Mouse (Mus musculus) midbrain, embryonic 13.5 days (tissue): ENCODE measurements around the gene Fabp1. TPM values are rescaled to one million over a fixed set of nuclear protein-coding genes. Genes with fewer than 3 reads are reported as not detected.

Source experiments
- ATAC-seq: fragments of 200-750 bp; cut with Nextera tagmentation; 2 replicates; pipeline ENCODE4 v1.8.0; 2017; ENCODE audit warnings: mild to moderate bottlenecking, moderate TSS enrichment, moderate library complexity
- H3K27ac ChIP-seq: fragments of 300-500 bp; sonication (generic); 2 replicates; pipeline ENCODE4 v1.5.1; 2015; ENCODE audit warnings: inconsistent platforms, mild to moderate bottlenecking, moderate library complexity
- H3K27me3 ChIP-seq: fragments of 300-500 bp; sonication (generic); 2 replicates; pipeline ENCODE4 v1.6.1; 2015; ENCODE audit warnings: mild to moderate bottlenecking, inconsistent platforms
- H3K36me3 ChIP-seq: fragments of 300-500 bp; sonication (generic); 2 replicates; pipeline ENCODE4 v1.6.1; 2015; ENCODE audit warnings: mild to moderate bottlenecking, inconsistent platforms
- H3K4me1 ChIP-seq: fragments of 300-500 bp; sonication (generic); replicated peaks from 2 replicates; pipeline ENCODE4 v1.6.1; 2015; ENCODE audit warnings: inconsistent platforms
- H3K4me2 ChIP-seq: fragments of 300-500 bp; sonication (generic); replicated peaks from 2 replicates; pipeline ENCODE4 v1.6.1; 2015; ENCODE audit warnings: moderate library complexity, mild to moderate bottlenecking, inconsistent platforms
- H3K4me3 ChIP-seq: fragments of 300-500 bp; sonication (generic); replicated peaks from 2 replicates; pipeline ENCODE4 v1.5.1; 2015; ENCODE audit warnings: mild to moderate bottlenecking, inconsistent platforms
- H3K9ac ChIP-seq: fragments of 300-500 bp; sonication (generic); replicated peaks from 2 replicates; pipeline ENCODE4 v1.6.1; 2015; ENCODE audit warnings: mild to moderate bottlenecking, inconsistent platforms
- H3K9me3 ChIP-seq: fragments of 300-500 bp; sonication (generic); 2 replicates; pipeline ENCODE4 v1.6.1; 2016; ENCODE audit warnings: mild to moderate bottlenecking, inconsistent platforms
- WGBS: fragments of 180-500 bp; shearing (Covaris S2); methylation state at CpG from one replicate; pipeline ENCODE4 v1.1.7; 2015; 5-methylcytosine and 5-hydroxymethylcytosine counted together
- polyA plus RNA-seq: library from polyadenylated mRNA; unstranded; fragments of >200 nt; fragmentation: Nextera tagmentation; extraction: Ambion mirVana; gene quantifications from 2 replicates; pipeline ENCODE4 v1.2.1, GENCODE M21; 2015

Gene Fabp1
- polyA plus RNA-seq, 1 experiment from 2014 or later = not detected

DNA sequence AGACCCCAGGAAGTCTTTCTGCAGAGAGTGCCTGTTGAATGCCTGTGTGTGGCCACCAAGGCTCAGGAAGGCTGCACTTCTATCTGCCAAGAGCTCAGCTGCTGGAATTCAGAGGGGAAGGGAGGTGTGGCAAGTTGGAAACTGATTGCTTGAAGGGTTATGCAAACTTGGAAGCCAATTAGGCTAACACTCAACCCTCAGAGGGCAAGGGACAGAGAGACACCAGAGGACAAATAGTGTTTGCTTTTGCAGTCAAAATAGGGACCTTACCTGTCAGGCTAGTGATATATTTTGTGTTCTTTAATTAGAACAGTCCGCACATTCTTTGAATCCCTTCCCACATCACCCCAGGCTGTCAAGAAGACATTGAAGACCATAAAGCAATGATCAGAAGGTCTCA lies 10.0 kb upstream of the Fabp1 start:
- H3K4me3 ChIP-seq = no peak overlapping the region
- H3K9me3 ChIP-seq = no peaks in the 10 kb centered on the region
- no peaks in the 10 kb centered on the region for H3K27me3 ChIP-seq
- no peak overlapping the region for H3K9ac ChIP-seq
- no peak overlapping the region for H3K4me2 ChIP-seq
- H3K4me1 ChIP-seq = no peaks in the 10 kb centered on the region
- H3K36me3 ChIP-seq = no peaks in the 10 kb centered on the region
- WGBS = 84% methylated on average over 1 of the region's 1 CpGs
- H3K27ac ChIP-seq = no peak overlapping the region
- ATAC-seq = no peak

- Histone ChIP-seq H3K27me3 (no peaks in the 10 kb centered on the region), H3K9ac (no peak overlapping the region), H3K36me3 (no peaks in the 10 kb centered on the region), H3K4me2 (no peak overlapping the region), H3K4me3 (no peak overlapping the region), H3K27ac (no peak overlapping the region), H3K4me1 (no peaks in the 10 kb centered on the region), H3K9me3 (no peaks in the 10 kb centered on the region)
- ATAC-seq = no peak
- WGBS = 93% methylated on average over 2 of the region's 2 CpGs
Measured at GRCm38 (mm10) chr6:71190501-71190900, 9.1 kb upstream of the Fabp1 start.

GRCm38 (mm10) chr6:71193151-71193740 lies 6.4 kb upstream of the Fabp1 start:
- H3K4me1 ChIP-seq = no peaks in the 10 kb centered on the region
- H3K4me3 ChIP-seq = no peak overlapping the region
- ATAC-seq = no peak
- no peak overlapping the region for H3K9ac ChIP-seq
- no peaks in the 10 kb centered on the region for H3K36me3 ChIP-seq
- no peak overlapping the region for H3K27ac ChIP-seq
- H3K9me3 ChIP-seq = no peaks in the 10 kb centered on the region
- WGBS = 85% methylated on average over 6 of the region's 6 CpGs
- no peak overlapping the region for H3K4me2 ChIP-seq
- H3K27me3 ChIP-seq = no peaks in the 10 kb centered on the region

- Histone ChIP-seq H3K4me3 (no peak overlapping the region), H3K9me3 (no peaks in the 10 kb centered on the region), H3K36me3 (no peaks in the 10 kb centered on the region), H3K4me2 (no peak overlapping the region), H3K27ac (no peak overlapping the region), H3K9ac (no peak overlapping the region), H3K4me1 (no peaks in the 10 kb centered on the region), H3K27me3 (no peaks in the 10 kb centered on the region)
- no peak for ATAC-seq
Measured at GRCm38 (mm10) chr6:71196107-71196506, 3.5 kb upstream of the Fabp1 start.

DNA sequence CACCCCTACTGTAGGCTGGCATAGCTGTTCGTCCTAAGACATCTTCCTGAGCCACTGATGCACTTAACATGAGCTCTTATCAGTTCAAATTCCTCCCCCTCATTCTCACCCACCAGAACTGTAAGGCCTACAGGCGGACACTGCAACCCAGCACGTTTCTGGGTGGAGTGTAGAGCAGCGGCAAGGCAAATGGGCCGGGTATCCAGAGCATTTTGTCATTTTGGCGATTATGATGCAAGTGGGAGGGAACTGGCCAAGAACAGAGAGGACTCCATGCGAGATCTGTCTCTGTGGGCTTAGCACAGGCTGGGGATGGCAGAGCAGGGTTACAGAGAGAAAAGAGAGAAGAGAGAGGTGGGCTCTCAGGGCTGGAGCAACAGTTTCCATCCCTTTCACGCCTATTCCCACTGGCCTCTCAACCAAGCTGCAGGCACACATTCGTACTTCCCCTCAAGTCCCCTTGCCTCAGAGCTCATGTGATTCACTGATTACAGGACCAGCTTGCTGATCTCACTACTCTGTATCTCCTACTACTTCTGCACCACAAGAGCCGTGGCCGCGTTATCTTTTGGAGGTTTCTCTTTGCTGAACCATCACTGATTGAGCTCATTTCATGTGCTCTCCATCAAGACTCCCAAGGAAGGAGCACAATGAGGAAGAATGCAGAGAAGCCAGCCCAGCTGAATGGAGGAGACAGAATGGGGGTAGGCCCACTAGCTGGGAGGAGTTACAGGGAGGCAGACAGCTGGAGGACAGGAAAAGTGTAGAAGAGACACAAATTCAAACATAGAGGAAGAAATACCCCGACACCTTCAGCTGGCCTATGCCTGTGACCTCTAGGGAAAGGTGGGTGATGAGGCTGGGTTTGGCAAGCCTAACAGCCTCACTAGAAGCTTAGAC lies 1.7 kb upstream of the Fabp1 start:
- Histone ChIP-seq H3K36me3 (no peaks in the 10 kb centered on the region), H3K4me3 (no peak overlapping the region), H3K9me3 (no peaks in the 10 kb centered on the region), H3K4me1 (no peaks in the 10 kb centered on the region), H3K27me3 (no peaks in the 10 kb centered on the region), H3K4me2 (no peak overlapping the region), H3K9ac (no peak overlapping the region), H3K27ac (no peak overlapping the region)
- ATAC-seq = no peak
- 89% methylated on average over 13 of the region's 13 CpGs for WGBS

DNA sequence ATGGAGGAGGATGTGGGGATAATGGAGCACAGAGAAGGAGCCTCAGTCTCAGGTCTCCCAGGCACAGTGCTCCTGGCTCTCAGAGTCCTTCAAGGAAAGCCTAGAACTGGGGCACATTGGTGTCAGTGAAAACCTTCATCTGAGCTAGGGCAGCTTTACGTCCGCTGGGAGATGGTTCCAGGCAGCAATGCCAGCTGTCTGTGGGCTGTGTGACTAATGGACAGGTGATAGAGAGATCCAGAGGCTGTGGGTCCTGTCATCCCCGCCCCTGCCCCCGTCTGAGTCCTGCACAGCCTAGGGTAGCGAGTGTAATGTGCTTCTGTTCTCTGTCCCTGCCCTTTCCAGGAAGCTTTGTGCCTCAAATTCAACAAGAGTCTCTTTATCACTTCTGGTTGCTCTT lies 2.3 kb downstream of the Fabp1 start:
- WGBS = 64% methylated on average over 5 of the region's 5 CpGs
- no peak overlapping the region for H3K4me2 ChIP-seq
- H3K27ac ChIP-seq = no peak overlapping the region
- H3K27me3 ChIP-seq = no peaks in the 10 kb centered on the region
- ATAC-seq = no peak
- no peaks in the 10 kb centered on the region for H3K36me3 ChIP-seq
- H3K9ac ChIP-seq = no peak overlapping the region
- H3K9me3 ChIP-seq = no peaks in the 10 kb centered on the region
- H3K4me3 ChIP-seq = no peak overlapping the region
- H3K4me1 ChIP-seq = no peaks in the 10 kb centered on the region

DNA sequence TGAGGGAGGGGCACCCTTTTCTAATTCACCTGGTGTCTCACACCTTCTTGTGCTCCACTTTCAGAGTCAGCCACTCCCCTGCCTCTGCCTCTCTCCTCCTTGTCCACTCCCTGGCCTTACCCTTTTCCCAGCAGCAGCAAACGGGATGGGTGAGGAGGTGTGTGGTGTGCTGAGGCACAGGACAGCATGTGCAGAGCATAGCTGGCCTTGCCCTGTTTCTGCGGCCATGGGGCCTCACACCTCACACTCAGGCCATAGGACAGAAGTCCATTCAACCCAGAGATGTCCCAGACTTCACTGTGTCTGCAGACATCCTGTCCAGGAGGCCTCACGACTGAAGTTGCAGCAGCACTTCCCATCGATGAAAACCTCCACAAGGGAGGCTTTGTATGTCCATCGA lies 4.0 kb downstream of the Fabp1 start:
- WGBS = 93% methylated on average over 5 of the region's 5 CpGs
- Histone ChIP-seq H3K27ac (no peak overlapping the region), H3K4me1 (no peaks in the 10 kb centered on the region), H3K4me3 (no peak overlapping the region), H3K4me2 (no peak overlapping the region), H3K36me3 (no peaks in the 10 kb centered on the region), H3K9me3 (no peaks in the 10 kb centered on the region), H3K27me3 (no peaks in the 10 kb centered on the region), H3K9ac (no peak overlapping the region)
- ATAC-seq = no peak

DNA sequence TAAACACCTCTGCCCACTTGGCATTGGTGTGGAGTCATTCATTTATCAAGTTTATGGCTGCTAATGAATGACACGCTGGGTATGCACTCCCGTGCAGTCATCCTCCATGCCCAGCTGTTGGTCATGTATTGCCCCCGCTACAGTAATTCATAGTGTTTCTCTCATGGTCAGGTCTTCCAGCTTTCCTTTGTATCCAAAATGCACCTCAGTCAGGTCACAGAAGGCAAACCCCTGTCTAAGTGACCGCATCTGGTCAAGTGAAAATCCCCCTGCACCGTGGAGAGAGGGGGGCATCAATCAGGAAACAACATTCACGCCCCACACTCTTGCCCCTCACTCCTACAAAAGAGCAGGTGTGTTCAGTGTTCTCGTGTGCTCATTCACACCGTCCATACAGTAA lies 4.5 kb downstream of the Fabp1 start:
- no peak for ATAC-seq
- Histone ChIP-seq H3K27me3 (no peaks in the 10 kb centered on the region), H3K36me3 (no peaks in the 10 kb centered on the region), H3K4me3 (no peak overlapping the region), H3K4me2 (no peak overlapping the region), H3K27ac (no peak overlapping the region), H3K9ac (no peak overlapping the region), H3K4me1 (no peaks in the 10 kb centered on the region), H3K9me3 (no peaks in the 10 kb centered on the region)
- WGBS = 94% methylated on average over 8 of the region's 8 CpGs

GRCm38 (mm10) chr6:71208691-71209090 lies 9.1 kb downstream of the Fabp1 start:
- no peaks in the 10 kb centered on the region for H3K9me3 ChIP-seq
- H3K4me1 ChIP-seq = no peaks in the 10 kb centered on the region
- H3K9ac ChIP-seq = no peak overlapping the region
- H3K4me2 ChIP-seq = no peak overlapping the region
- 93% methylated on average over 2 of the region's 2 CpGs for WGBS
- no peak overlapping the region for H3K27ac ChIP-seq
- no peak overlapping the region for H3K4me3 ChIP-seq
- no peak for ATAC-seq
- H3K27me3 ChIP-seq = no peaks in the 10 kb centered on the region
- H3K36me3 ChIP-seq = no peaks in the 10 kb centered on the region

GRCm38 (mm10) chr6:71211917-71212316 lies 12.3 kb downstream of the Fabp1 start:
- no peak for ATAC-seq
- Histone ChIP-seq H3K36me3 (no peaks in the 10 kb centered on the region), H3K27me3 (no peaks in the 10 kb centered on the region), H3K4me3 (no peak overlapping the region), H3K4me1 (no peaks in the 10 kb centered on the region), H3K4me2 (no peak overlapping the region), H3K9me3 (no peaks in the 10 kb centered on the region), H3K9ac (no peak overlapping the region), H3K27ac (no peak overlapping the region)
- 62% methylated on average over 7 of the region's 7 CpGs for WGBS

GRCm38 (mm10) chr6:71212471-71212870 lies 12.8 kb downstream of the Fabp1 start:
- Histone ChIP-seq H3K27ac (no peak overlapping the region), H3K4me2 (no peak overlapping the region), H3K4me1 (no peaks in the 10 kb centered on the region), H3K27me3 (no peaks in the 10 kb centered on the region), H3K4me3 (no peak overlapping the region), H3K9ac (no peak overlapping the region), H3K9me3 (no peaks in the 10 kb centered on the region), H3K36me3 (no peaks in the 10 kb centered on the region)
- 96% methylated on average over 3 of the region's 3 CpGs for WGBS
- no peak for ATAC-seq

DNA sequence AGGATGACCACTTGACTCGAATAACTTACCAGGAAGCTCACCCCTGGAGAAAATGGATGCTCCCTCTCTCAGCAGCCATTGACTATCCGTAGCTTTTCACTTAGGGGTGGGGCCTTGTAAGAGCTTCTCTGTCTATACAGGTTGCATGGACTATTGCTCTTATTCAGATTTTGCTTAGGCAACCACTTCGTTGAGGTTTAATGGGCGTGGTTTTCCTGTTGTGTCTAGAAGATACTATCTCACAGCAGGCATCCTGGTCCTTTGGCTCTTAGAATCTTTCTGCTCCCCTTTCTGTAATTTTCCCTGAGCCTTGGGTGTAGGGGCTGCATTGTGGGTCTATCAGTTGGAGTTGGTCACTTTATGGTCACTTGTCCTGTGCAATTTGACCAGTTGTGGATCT lies 21.9 kb downstream of the Fabp1 start:
- Histone ChIP-seq H3K36me3 (no peaks in the 10 kb centered on the region), H3K4me1 (peaks cover 3% of the 10 kb centered on the region; the same call in 1 of the 2 replicates), H3K27ac (no peak overlapping the region), H3K27me3 (no peaks in the 10 kb centered on the region), H3K4me2 (no peak overlapping the region), H3K9ac (no peak overlapping the region), H3K9me3 (no peaks in the 10 kb centered on the region), H3K4me3 (no peak overlapping the region)
- ATAC-seq = no peak
- 88% methylated on average over 4 of the region's 4 CpGs for WGBS
